Mouse (Mus musculus) G1E (cell line): ENCODE measurements around the gene Emilin2. TPM values are rescaled to one million over a fixed set of nuclear protein-coding genes. Genes with fewer than 3 reads are reported as not detected.
A peak's percentile ranks its signal among the peaks of the same experiment; 100 is the strongest.

Experiments
- ATAC-seq: 2 replicates; pipeline ENCODE4 v1.8.0; 2016; ENCODE audit warnings: mild to moderate bottlenecking; ENCODE audit not compliant: insufficient number of reproducible peaks, poor library complexity, low FRiP score, severe bottlenecking; ENCODE audit errors: extremely low read depth
- DNase-seq: peaks from one replicate; pipeline ENCODE4 v3.0.0; 2012; ENCODE audit warnings: low spot score
- H3K27me3 ChIP-seq: 2 replicates; pipeline ENCODE4 v1.6.1; 2012; ENCODE audit warnings: mild to moderate bottlenecking, low read length, inconsistent platforms; ENCODE audit not compliant: insufficient read depth
- H3K36me3 ChIP-seq: replicated peaks from 2 replicates; pipeline ENCODE3; 2012; ENCODE audit warnings: mild to moderate bottlenecking, inconsistent platforms
- H3K4me1 ChIP-seq: 2 replicates; pipeline ENCODE4 v1.6.1; 2012; ENCODE audit warnings: low read depth, low read length, inconsistent platforms, mixed read lengths; ENCODE audit not compliant: insufficient read depth
- H3K4me3 ChIP-seq: 2 replicates; pipeline ENCODE4 v1.5.1; 2012; ENCODE audit warnings: low read depth, mild to moderate bottlenecking, inconsistent platforms, low read length, moderate library complexity, mixed read lengths
- H3K9me3 ChIP-seq: replicated peaks from 2 replicates; pipeline ENCODE4 v1.6.1; 2012; ENCODE audit warnings: inconsistent platforms
- CTCF ChIP-seq: IDR thresholded peaks from 2 replicates; pipeline ENCODE4 v1.5.1; 2012; ENCODE audit warnings: low read depth, low read length, inconsistent platforms, mixed read lengths
- GATA1 ChIP-seq: IDR thresholded peaks from 2 replicates; pipeline ENCODE4 v1.6.1; 2012; ENCODE audit warnings: borderline replicate concordance, low read length, inconsistent platforms, mixed read lengths
- GATA2 ChIP-seq: IDR thresholded peaks from 2 replicates; pipeline ENCODE4 v1.6.1; 2012; ENCODE audit warnings: low read depth, low read length, inconsistent platforms, borderline replicate concordance
- POLR2AphosphoS5 ChIP-seq: IDR thresholded peaks from 2 replicates; pipeline ENCODE4 v1.6.1; 2012; ENCODE audit warnings: low read depth, low read length, inconsistent platforms; ENCODE audit not compliant: insufficient replicate concordance
- TAL1 ChIP-seq: conservative IDR thresholded peaks from 2 replicates; pipeline ENCODE4 v1.6.1; 2012; ENCODE audit warnings: low read depth, low read length, inconsistent platforms, mixed read lengths
- polyA plus RNA-seq: library from polyadenylated mRNA; stranded (reverse); fragments of >175 nt; gene quantifications from 2 replicates; pipeline ENCODE4 v1.2.3, GENCODE M21; 2012
- total RNA-seq, 2 experiments: library from RNA; stranded (forward) in 1 of 2; stranded (reverse) in 1 of 2; fragments of 200-1000 nt in 1 of 2; fragments of >200 nt in 1 of 2; fragmentation: Nextera tagmentation in 1 of 2; gene quantifications; 2 replicates each; pipeline ENCODE4 v1.2.3; 2014 to 2017

Emilin2 gene
- total and polyA plus RNA-seq, 3 experiments = 80.3 to 137 (median 106) TPM

DNA sequence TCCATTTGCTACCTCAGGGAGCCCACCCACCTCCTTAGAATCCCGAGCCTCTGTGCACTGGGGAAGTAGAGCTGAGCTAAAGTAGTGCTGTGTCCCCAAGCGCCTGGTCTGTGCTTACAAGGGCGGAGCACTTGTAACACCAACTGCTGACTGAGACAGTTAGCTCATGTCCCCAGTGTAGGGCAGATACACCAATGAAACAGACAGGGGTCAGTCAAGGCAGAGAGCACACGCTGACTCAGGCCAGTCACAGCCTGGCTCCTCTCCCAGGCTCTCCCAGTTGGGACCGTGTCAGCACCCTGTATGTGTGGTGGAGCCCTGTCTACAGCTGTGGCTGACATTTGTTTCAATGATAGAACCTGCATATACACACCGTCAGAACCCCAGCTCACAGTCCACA, 25.8 kb downstream of the Emilin2 start:
- Histone ChIP-seq H3K4me3 (no peak overlapping the region), H3K9me3 (no peaks in the 10 kb centered on the region), H3K27me3 (no peaks in the 10 kb centered on the region; the same call in 1 of the 2 replicates), H3K36me3 (peaks cover 61% of the 10 kb centered on the region), H3K4me1 (peaks cover 52% of the 10 kb centered on the region)
- ATAC-seq (peak; percentile 58; the same call in 1 of the 2 replicates), DNase-seq (peak; percentile 36)
- TF ChIP-seq TAL1 = no peak
- no peak for TF ChIP-seq CTCF
- TF ChIP-seq POLR2AphosphoS5 = no peak
- TF ChIP-seq GATA2 = no peak
- no peak for TF ChIP-seq GATA1

DNA sequence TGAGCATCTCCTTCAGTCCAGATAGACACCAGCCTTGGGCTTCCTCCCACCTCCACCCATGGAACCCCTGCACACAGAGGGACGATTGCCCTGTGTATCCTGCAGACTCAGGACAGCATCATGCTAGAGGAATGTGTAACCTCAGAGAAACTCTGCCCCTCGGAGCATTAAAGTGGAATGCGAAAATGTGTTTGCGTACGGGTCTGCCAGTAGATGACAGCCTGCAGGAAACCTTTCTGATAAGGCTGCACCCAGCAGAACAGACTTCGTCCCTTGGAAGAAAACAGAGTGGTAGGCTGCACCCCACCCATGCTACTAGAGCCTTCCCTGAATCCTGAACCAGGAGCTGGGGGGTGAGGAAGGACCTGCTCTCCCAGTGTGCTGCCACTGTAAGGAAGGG, 26.9 kb downstream of the Emilin2 start:
- peaks cover 46% of the 10 kb centered on the region for H3K4me1 ChIP-seq
- peaks cover 64% of the 10 kb centered on the region for H3K36me3 ChIP-seq
- no peaks in the 10 kb centered on the region for H3K9me3 ChIP-seq
- TF ChIP-seq TAL1 (no peak), GATA2 (no peak), CTCF (no peak), POLR2AphosphoS5 (no peak), GATA1 (no peak)
- no peaks in the 10 kb centered on the region; the same call in 1 of the 2 replicates for H3K27me3 ChIP-seq
- DNase-seq (no peak), ATAC-seq (no peak)
- no peak overlapping the region for H3K4me3 ChIP-seq

DNA sequence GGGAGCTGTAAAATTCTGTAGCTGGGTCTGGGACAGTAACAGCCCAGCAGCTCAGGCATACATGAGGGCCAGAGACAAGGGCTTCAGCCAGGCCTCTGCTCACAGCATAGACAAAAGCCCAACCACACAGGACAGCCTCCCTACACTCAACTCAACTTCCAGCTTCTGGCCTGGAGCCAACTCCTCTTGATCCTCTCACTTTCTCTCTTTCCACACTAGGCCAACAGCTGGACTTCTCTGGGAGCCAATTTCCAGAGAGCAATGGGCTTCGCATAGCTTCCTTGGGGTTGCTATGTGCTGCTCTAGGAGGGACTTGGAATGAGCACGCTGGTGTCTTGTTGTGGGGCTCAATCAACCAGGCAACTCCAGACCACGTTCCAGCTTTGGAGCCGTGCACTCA, 28.5 kb downstream of the Emilin2 start:
- no peak for TF ChIP-seq TAL1
- no peak for TF ChIP-seq GATA1
- no peak for TF ChIP-seq GATA2
- TF ChIP-seq POLR2AphosphoS5 = no peak
- TF ChIP-seq CTCF = no peak
- ATAC-seq (no peak), DNase-seq (no peak)
- Histone ChIP-seq H3K36me3 (peaks cover 71% of the 10 kb centered on the region), H3K9me3 (no peaks in the 10 kb centered on the region), H3K4me3 (no peak overlapping the region), H3K4me1 (peaks cover 34% of the 10 kb centered on the region), H3K27me3 (no peaks in the 10 kb centered on the region; the same call in 1 of the 2 replicates)

DNA sequence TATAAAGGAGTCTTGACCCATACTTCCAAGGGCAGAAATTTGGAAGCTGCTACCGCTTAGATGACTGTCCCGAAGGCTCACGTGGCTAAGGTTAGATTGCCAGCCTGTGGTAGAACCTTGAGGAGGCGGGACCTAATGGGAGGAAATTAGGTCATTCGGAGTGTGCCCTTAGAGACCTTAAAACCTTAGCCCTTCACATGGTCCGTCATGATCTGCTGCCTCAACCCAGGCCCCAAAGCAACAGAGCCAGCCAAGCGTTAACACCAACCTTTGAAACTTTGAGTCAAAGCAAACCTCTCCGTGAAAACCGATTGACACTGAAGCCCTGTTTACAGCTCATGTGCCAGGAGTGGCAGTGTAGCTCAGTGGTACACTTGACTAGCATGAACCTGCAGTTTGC, 29.1 kb downstream of the Emilin2 start:
- DNase-seq = no peak
- peaks cover 29% of the 10 kb centered on the region for H3K4me1 ChIP-seq
- H3K36me3 ChIP-seq = peaks cover 70% of the 10 kb centered on the region
- TF ChIP-seq GATA1 (no peak), CTCF (no peak), GATA2 (no peak), POLR2AphosphoS5 (no peak), TAL1 (no peak)
- no peaks in the 10 kb centered on the region for H3K9me3 ChIP-seq
- H3K4me3 ChIP-seq = no peak overlapping the region
- ATAC-seq = no peak
- no peaks in the 10 kb centered on the region; the same call in 1 of the 2 replicates for H3K27me3 ChIP-seq

DNA sequence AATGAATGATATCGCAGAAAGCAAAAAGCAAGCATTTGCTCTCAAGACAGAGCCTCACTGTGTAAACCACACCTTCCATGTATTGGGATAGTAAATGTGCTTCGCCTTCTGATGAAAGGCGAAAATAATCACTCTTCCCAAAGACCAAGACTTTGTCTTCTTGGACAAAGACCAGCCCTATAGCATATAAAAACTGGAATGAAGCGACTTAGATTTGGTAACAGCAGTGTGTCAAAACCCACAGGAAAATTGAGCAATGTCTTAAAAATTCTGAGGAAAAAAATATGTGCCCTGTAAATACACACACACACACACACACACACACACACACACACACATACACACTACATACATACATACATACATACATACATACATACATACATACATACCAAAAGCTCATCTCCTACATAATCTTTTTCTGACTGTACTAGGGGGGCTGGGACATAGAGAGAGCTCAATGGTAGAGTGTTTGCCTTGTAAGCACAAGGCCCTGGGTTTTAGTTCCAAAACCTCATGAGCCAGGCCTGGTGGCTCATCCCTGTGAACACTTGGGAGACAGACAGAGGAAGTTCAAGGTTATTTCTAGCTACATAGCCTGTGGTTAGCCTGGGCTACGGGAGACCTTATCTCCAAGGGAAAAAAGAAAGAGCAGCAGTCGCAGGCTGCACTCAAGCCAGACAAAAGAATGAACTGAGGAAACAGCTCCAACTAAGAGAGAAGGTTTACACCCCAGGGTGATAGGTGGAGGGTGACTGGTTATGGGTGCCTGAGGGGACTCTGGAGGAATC, 33.9 kb downstream of the Emilin2 start:
- Histone ChIP-seq H3K27me3 (no peaks in the 10 kb centered on the region; the same call in 1 of the 2 replicates), H3K4me1 (peaks cover 2% of the 10 kb centered on the region; the same call in 1 of the 2 replicates), H3K36me3 (peaks cover 64% of the 10 kb centered on the region), H3K9me3 (no peaks in the 10 kb centered on the region), H3K4me3 (no peak overlapping the region)
- ATAC-seq (no peak), DNase-seq (no peak)
- TF ChIP-seq CTCF (no peak), GATA2 (no peak), GATA1 (no peak), TAL1 (no peak), POLR2AphosphoS5 (no peak)

DNA sequence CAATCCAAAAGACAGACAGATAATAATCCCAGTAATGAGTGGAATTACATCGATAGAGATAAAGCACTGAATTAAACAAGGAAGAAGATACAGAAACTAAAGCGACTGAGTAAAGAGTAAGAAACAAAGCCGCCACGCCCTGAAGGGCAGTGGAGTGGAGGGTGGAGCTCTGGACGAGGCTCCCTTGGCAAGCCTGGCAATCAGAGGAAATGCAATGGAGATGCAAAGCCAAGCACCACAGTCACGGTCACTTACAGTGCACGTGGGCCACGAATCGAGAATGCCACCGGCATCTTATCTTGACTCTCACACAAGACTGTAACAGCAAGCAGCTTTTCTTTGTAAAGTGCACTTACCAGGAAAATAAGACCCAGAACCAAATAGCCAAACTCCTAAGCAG, 35.0 kb downstream of the Emilin2 start:
- Histone ChIP-seq H3K4me3 (no peak overlapping the region), H3K9me3 (no peaks in the 10 kb centered on the region), H3K4me1 (peaks cover 4% of the 10 kb centered on the region), H3K27me3 (no peaks in the 10 kb centered on the region; the same call in 1 of the 2 replicates), H3K36me3 (peaks cover 66% of the 10 kb centered on the region)
- DNase-seq (no peak), ATAC-seq (no peak)
- TF ChIP-seq CTCF (no peak), POLR2AphosphoS5 (no peak), GATA1 (no peak), GATA2 (no peak), TAL1 (no peak)
